Mouse (Mus musculus) heart, embryonic 14.5 days (tissue): ENCODE measurements at regions not wholly inside any gene's neighbourhood (a gene's known extent, or its start where the extent isn't known, plus 50 kb on each side); places are given as distances from the start of the nearest gene placed in this dataset.

Experiments
- ATAC-seq: fragments of 200-750 bp; cut with Nextera tagmentation; 2 replicates; pipeline ENCODE4 v1.8.0; 2017; ENCODE audit warnings: low read depth, moderate TSS enrichment; ENCODE audit not compliant: insufficient number of reproducible peaks, insufficient read depth, low FRiP score
- H3K27ac ChIP-seq, 2 experiments: fragments of 200-500 bp in 1 of 2; fragments of 300-500 bp in 1 of 2; sonication (generic) in 1 of 2; replicated peaks in 1 of 2; 2 replicates each; pipeline ENCODE4 v1.5.1; 2012 to 2014; ENCODE audit warnings: low read depth in 2 of 2, low read length in 2 of 2, control low read depth in 1 of 2, mild to moderate bottlenecking in 1 of 2, mixed read lengths in 1 of 2; ENCODE audit not compliant: control insufficient read depth in 1 of 2, insufficient read depth in 1 of 2
- H3K27me3 ChIP-seq: fragments of 300-500 bp; sonication (generic); 2 replicates; pipeline ENCODE4 v1.6.1; 2014; ENCODE audit warnings: mild to moderate bottlenecking, low read length, control low read depth; ENCODE audit not compliant: control insufficient read depth, insufficient read depth
- H3K36me3 ChIP-seq: fragments of 300-500 bp; sonication (generic); 2 replicates; pipeline ENCODE4 v1.6.1; 2014; ENCODE audit warnings: mild to moderate bottlenecking, control low read depth, low read length, mixed read lengths; ENCODE audit not compliant: control insufficient read depth, insufficient read depth
- H3K4me1 ChIP-seq, 2 experiments: fragments of 200-500 bp in 1 of 2; fragments of 300-500 bp in 1 of 2; sonication (generic) in 1 of 2; 2 replicates each; pipeline ENCODE4 v1.6.1; 2012 to 2014; ENCODE audit warnings: low read length in 2 of 2, control low read depth in 1 of 2, mixed read lengths in 1 of 2; ENCODE audit not compliant: control insufficient read depth in 2 of 2, insufficient read depth in 2 of 2
- H3K4me2 ChIP-seq: fragments of 300-500 bp; sonication (generic); 2 replicates; pipeline ENCODE4 v1.6.1; 2014; ENCODE audit warnings: mild to moderate bottlenecking, low read length
- H3K4me3 ChIP-seq, 2 experiments: fragments of 200-500 bp in 1 of 2; fragments of 300-500 bp in 1 of 2; sonication (generic) in 1 of 2; 2 replicates each; pipeline ENCODE4 v1.5.1; 2012 to 2014; ENCODE audit warnings: low read length in 2 of 2, mild to moderate bottlenecking in 2 of 2, control low read depth in 1 of 2, low read depth in 1 of 2, moderate library complexity in 1 of 2; ENCODE audit not compliant: control insufficient read depth in 1 of 2, insufficient read depth in 1 of 2
- H3K9ac ChIP-seq: fragments of 300-500 bp; sonication (generic); 2 replicates; pipeline ENCODE4 v1.6.1; 2014; ENCODE audit warnings: mild to moderate bottlenecking, low read length
- H3K9me3 ChIP-seq: fragments of 300-500 bp; sonication (generic); 2 replicates; pipeline ENCODE4 v1.6.1; 2016; ENCODE audit warnings: low read length, control low read depth; ENCODE audit not compliant: control insufficient read depth
- WGBS: fragments of 180-500 bp; shearing (Covaris S2); extraction: QIAGEN DNeasy Blood & Tissue Kit; methylation state at CpG from one replicate; pipeline ENCODE4 v1.1.7; 2014; 5-methylcytosine and 5-hydroxymethylcytosine counted together

DNA sequence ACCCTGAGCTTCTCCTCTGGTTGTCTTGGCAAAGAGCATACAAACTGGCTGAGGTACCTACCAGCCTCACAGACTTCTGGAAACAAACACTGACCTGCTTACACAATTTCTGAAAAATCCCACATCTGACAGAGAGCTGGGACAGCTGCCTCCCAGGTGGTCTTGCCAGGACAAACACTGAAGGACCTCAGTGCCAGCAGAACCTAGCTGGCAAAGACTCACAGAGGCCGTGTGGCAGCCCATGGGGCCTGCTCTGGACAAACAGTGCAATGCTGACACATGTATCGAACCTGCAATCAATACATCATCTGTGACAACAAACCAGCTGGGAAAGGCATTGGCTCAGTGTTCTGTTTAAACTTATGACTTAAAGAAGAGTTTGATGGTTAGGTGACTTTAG lies 167.4 kb downstream of the Pax1 start:
- no peak overlapping the region for H3K4me3 ChIP-seq
- no peaks in the 10 kb centered on the region for H3K9me3 ChIP-seq
- no peak overlapping the region for H3K4me2 ChIP-seq
- H3K4me1 ChIP-seq = no peaks in the 10 kb centered on the region
- H3K9ac ChIP-seq = no peak overlapping the region
- WGBS = 48% methylated on average over 2 of the region's 2 CpGs
- no peaks in the 10 kb centered on the region for H3K27me3 ChIP-seq
- ATAC-seq = no peak
- no peak overlapping the region for H3K27ac ChIP-seq
- no peaks in the 10 kb centered on the region for H3K36me3 ChIP-seq

DNA sequence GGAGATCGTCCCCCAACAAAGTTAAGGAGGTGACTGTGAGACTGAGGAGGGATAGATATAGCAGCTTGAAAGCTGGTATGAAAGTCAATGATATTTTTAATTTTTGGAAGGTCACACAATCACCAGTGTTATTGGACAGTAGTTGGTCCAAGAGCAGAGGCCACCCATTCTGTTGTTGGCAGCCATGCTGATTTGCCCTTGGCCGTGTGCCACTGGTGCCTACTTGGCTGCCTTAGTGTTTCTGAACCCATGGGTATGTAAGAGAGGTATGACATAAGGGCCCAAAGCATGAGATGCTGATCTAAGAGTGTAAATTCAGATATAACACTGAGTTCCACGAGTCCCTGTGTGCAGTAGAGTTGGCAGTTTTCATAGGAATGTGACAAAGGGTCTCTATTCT lies 153.7 kb downstream of the Pax1 start:
- Histone ChIP-seq H3K4me3 (no peak overlapping the region), H3K4me2 (no peak overlapping the region), H3K27me3 (no peaks in the 10 kb centered on the region), H3K9ac (no peak overlapping the region), H3K36me3 (no peaks in the 10 kb centered on the region), H3K27ac (no peak overlapping the region), H3K4me1 (no peaks in the 10 kb centered on the region), H3K9me3 (no peaks in the 10 kb centered on the region)
- WGBS = 67% methylated on average over 3 of the region's 3 CpGs
- no peak for ATAC-seq

DNA sequence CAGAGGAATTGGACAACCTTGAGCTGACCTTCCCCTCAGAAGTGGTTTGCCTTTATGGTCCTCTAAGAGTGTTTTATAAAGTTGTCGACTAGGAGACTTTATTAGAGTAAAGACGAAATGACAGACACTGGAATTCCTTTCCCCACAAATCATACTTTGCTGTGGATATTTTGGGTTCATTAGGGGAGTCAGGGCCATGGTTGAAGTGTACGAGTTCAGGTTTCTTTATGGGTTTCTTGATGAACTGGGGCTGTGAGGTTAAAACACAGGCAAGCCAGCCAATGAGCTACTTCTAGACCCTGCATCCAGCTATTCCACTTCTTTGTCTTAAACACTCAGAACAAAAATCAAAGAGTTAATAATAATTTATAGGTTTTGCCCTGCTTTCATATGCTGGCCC lies 153.0 kb downstream of the Pax1 start:
- no peaks in the 10 kb centered on the region for H3K9me3 ChIP-seq
- no peak overlapping the region for H3K4me2 ChIP-seq
- no peak for ATAC-seq
- no peaks in the 10 kb centered on the region for H3K4me1 ChIP-seq
- H3K36me3 ChIP-seq = no peaks in the 10 kb centered on the region
- no peak overlapping the region for H3K9ac ChIP-seq
- H3K27me3 ChIP-seq = no peaks in the 10 kb centered on the region
- 65% methylated on average over 3 of the region's 3 CpGs for WGBS
- H3K4me3 ChIP-seq = no peak overlapping the region
- no peak overlapping the region for H3K27ac ChIP-seq

DNA sequence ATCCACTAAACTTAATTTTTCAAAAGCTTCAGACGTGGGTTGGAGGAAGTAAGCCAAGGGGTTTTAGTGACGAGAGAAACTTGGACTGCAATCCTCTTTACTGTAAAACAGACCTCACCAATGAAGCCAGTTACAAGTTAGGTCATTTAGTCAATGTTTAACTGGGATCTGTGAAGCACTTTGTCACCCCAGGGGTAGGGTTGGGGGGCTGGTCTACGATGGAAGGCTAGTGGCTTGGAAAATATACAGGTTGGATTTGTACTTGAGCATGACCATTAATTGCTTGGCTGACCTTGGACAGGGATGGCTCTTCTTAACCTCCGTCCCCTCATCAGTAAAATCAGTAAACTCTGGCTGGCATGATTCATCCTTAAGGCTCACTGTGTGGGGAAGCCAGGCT lies 142.2 kb downstream of the Pax1 start:
- no peaks in the 10 kb centered on the region for H3K36me3 ChIP-seq
- H3K27me3 ChIP-seq = no peaks in the 10 kb centered on the region
- H3K9ac ChIP-seq = no peak overlapping the region
- H3K27ac ChIP-seq = no peak overlapping the region
- 72% methylated on average over 4 of the region's 4 CpGs for WGBS
- no peak overlapping the region for H3K4me3 ChIP-seq
- no peaks in the 10 kb centered on the region for H3K9me3 ChIP-seq
- no peak overlapping the region for H3K4me2 ChIP-seq
- H3K4me1 ChIP-seq = no peaks in the 10 kb centered on the region
- no peak for ATAC-seq

DNA sequence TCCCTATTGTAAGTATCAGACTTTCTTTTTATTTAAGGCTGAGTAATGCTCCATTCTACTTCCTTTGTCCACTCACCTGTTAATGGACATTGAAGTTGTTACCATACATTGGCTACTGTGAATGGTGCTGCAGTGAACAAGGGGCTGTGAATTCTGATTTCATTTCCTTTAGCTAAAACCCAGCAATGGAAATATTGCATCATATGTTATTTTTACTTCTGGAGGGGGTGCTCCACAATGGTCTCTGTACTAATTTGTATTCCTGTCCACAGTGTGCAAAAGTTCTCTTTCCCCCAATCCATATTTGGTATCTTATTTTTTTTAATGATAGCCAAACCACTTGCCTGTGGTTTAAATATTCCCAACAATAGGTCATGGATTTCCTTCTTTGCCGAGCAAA lies 137.0 kb downstream of the Pax1 start:
- no peak for ATAC-seq

DNA sequence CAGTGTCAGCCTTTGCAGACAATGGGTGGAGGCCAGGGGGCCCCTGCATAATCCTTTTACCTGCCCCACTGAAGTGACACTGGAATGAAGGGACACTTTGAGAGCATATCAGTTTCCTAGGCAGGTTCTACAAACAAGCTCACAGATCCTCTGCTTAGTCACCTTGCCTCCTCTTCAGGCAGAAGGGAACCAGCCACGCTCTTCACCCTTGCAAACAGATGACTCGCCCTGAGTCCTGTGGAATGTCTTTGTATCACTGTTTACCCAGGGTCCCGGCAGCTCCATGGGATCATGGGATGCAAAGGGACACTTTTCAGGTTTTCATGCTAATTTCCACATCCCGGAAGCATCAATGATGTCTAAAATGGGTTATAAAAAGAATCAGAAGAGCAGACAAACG lies 94.2 kb downstream of the Pax1 start:
- WGBS = 45% methylated on average over 5 of the region's 5 CpGs
- Histone ChIP-seq H3K9me3 (no peaks in the 10 kb centered on the region), H3K9ac (no peak overlapping the region), H3K4me2 (no peak overlapping the region), H3K27me3 (no peaks in the 10 kb centered on the region), H3K27ac (no peak overlapping the region), H3K4me3 (no peak overlapping the region), H3K4me1 (no peaks in the 10 kb centered on the region), H3K36me3 (no peaks in the 10 kb centered on the region)
- no peak for ATAC-seq

More for the DNA sequence above, 137.0 kb downstream of the Pax1 start:
- no peak overlapping the region for H3K27ac ChIP-seq
- H3K27me3 ChIP-seq = no peaks in the 10 kb centered on the region
- H3K9me3 ChIP-seq = no peaks in the 10 kb centered on the region
- H3K4me3 ChIP-seq = no peak overlapping the region
- no peak overlapping the region for H3K9ac ChIP-seq
- H3K36me3 ChIP-seq = no peaks in the 10 kb centered on the region
- H3K4me2 ChIP-seq = no peak overlapping the region
- no peaks in the 10 kb centered on the region for H3K4me1 ChIP-seq
- 70% methylated on average over 1 of the region's 1 CpGs for WGBS

DNA sequence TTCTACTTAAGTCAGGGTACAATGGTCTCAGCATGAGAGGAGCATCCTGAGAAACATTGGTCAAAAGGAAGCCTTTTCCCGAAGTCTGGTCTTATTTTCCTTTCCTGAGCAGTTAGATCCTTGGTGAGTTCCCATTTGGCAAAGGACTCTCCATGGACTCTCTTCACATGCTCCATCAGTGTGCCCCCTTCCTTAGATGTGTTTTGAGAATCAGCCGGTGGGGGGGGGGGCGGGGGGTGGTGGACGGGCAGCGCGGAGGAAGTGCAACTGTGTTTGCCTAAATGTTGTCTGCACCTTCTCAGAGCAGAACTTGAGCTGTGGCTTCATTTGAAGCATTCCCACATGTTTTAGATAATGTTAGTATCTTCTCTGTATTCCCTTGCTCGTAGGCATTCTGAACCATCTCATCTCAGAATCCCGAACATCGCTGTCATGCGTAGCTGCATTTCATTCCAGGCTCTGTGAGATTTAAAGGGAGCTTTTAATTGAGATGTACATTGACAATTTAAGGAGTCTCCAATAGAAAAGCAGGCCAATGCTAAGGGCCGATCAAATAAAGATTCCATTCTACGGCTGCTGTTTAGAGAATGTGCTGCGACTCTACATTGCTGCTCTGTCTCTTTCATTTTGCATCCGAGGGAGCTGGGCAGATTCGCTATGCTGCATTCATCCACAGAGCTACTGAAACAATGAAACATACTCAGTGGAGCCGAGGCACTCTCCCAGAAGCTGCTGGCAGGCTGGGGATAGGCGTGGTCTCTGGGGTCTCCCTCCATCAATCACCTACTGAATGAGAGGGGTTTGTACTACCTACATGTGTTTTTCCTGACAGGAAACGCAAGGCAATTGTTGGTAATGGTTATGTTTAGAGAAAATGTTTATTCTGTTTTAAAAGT lies 92.9 kb downstream of the Pax1 start:
- Histone ChIP-seq H3K27ac (no peak overlapping the region), H3K4me1 (no peaks in the 10 kb centered on the region), H3K4me3 (no peak overlapping the region), H3K27me3 (no peaks in the 10 kb centered on the region), H3K9ac (no peak overlapping the region), H3K4me2 (no peak overlapping the region), H3K36me3 (no peaks in the 10 kb centered on the region), H3K9me3 (no peaks in the 10 kb centered on the region)
- ATAC-seq = no peak
- 69% methylated on average over 18 of the region's 18 CpGs for WGBS
